Mouse (Mus musculus): Measurements from ENCODE around the gene Slc15a3.

Gene Slc15a3

DNA sequence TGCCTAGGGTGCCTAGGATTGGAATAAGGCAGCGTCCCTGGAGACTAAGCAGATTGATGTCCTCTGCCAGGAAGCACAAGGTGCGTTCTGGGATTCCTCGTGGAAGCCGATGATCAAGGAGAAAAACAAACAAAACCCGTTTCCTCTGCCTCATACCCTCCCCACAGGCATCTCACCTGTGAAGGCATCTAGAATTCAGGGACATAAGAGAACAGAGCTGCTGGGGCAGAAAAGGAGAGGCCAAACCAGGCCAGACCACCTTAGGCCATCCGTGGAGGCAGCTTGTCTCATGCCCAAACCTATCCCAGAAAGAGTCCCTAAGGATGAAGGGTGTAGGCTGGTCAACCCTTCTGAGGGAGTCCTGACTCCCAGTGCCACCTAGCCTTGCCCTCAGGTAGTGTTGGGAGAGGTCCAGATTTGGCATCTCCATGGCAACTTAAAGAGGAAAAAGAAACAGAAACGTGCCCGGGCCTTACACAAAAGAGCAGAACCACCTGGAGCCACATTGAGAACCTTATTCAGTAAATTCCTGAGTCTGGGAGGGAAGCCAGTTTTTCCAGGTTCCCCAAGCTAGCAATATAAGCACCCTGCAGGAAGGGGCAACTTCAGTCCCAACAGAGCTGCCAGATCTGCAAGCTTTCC is 30.5 kb downstream of the Slc15a3 start, which contains the start of gene Tmem132a:
Gene Tmem132a (minus strand): TSS at position 55 of the 642 bp plus-strand sequence.
- DNase-seq, result no peak

DNA sequence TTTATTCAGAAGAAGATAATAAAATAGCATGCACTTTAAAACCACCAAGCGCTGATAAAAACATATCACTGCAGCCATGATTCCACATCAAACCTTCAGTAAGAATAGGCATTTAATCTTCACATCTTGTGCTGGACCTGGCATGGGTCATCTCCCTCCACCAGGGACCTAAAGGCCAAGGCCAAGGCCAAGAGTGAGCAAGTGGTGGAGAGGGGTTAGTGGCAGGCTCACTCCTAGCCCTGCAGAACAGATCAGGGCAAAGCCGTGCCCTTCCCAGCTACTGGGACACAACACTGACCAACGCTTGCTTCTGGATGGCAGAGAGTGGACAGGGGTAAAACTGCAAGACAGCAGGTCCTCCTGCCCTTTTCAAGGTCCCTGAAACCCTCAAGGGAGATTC is 31.1 kb downstream of the Slc15a3 start:
- DNase-seq, result no peak

DNA sequence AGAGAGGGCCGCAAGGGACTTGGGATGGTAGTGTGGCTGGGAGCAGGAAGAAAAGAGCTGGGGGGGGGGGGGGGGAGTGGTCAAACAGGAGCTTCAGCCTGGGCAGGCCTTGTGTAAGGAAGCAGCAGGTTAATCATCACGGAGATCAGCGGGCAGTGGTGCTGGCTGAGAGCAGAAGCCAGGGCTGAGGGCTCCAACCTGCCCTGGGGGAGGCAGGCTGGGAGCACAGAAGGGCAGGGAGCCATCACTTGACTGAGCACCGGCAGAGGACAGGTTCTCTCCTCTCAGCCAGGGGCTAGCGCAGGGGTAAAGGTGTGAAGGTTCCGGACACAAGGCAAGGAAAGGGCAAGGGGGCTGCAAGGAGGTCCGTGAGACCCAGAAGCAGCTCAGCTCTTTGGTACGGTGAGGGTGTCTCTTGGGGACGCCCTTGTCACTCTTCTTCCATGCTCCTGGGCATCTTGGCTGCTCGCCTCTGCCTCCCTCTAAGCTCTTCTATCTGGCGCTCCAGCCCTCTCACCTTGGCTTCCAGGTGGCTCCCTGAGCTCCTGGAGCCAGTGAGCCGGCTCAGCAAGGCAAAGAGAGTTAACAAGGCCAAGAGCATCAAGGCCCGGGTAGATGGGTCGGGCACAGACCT is 31.9 kb downstream of the Slc15a3 start:
- DNase-seq, result no peak

DNA sequence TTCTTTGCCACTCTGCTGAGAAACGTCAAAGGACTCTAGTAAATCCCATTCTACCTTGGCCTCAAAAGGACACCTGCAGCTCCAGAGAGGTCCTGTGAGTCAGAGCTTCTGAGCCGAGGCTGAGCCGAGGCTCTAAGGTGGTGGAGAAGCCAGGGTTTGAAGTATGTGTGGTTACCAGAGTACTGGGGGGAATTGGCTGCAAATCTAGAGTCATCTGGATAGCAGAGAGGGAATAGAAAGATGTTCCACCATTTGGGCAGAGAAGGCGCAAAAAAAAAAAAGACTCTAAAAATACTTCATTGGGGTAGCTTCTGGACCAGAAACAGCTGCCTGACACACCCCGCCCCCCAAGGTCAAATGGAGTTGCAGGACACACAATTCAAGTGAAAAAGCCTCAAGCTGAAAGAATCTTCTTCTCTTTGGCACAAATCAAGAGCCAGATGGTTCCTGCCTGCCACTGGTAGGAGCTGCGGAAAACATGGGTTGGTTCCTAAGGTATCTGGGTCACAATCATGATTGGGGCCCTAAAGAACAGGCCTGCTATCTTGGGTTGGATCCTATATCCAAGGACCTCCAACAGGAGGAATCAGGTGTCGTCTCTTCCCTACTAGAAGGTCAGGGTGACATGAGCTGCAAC is 38.8 kb downstream of the Slc15a3 start:
- peak; percentile 46 for DNase-seq

DNA sequence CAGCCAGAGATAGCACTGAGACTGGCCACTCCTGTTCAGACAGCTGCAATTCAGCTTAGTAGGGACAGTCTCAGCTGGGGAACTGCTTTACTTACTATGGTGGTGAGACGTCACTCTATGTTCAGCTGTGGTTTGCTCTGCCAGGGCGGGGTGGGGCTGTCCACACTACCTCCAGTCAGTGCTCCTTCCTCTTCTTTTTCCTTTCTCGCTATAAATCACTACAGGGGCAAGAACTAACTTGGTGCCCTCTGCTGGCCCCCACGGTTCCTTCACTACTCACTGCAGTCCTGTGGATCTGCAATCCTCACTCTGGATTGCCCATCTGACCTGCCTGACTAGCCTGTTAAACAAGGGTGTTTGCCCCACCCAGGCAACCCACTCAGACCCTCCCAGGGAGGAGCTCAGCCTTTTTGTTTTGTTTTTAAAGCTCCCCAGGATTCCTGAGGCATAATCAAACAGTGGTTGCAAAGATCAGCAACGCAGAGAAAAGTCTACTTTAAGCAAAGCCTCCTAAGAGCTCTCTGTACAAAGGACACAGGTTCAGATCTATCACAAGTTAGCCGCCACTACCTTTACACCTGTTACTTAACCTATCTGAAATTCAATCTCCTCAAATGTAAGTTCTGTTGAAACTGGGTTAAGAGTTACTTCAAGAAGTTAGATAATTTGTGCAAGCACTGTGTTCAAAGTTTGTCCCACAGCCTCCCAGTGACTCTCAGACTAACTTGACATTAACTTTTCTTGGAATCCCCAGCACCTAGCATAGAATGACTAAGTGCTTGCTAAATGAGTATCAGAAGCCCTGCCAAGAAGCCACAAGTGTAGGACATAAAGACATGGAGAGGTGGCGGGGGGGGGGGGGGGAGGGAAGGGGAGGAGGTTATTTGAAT is 40.8 kb downstream of the Slc15a3 start:
- no peak for DNase-seq

DNA sequence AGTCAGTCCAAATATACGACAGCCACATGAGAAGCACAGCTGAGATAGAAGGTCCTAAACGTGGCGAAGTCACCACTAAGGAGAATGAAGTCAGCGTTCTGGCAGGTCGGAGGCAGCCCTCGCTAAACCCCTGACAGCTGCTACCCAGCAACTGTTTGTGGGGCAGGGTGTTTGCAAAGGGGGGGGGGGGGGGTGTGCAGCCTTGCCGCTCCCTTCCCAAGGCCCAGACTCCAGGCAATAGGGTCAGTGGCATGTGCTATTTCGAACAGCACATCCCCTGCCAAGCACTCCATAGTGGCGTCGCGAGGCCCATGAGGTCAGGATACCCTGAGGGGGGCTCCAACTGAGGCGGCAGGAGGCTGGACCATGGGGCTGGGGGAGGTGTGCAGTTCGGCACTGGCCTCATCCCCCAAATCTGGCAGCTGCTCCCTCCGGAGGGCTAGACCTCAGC is 41.5 kb downstream of the Slc15a3 start:
- no peak for DNase-seq

DNA sequence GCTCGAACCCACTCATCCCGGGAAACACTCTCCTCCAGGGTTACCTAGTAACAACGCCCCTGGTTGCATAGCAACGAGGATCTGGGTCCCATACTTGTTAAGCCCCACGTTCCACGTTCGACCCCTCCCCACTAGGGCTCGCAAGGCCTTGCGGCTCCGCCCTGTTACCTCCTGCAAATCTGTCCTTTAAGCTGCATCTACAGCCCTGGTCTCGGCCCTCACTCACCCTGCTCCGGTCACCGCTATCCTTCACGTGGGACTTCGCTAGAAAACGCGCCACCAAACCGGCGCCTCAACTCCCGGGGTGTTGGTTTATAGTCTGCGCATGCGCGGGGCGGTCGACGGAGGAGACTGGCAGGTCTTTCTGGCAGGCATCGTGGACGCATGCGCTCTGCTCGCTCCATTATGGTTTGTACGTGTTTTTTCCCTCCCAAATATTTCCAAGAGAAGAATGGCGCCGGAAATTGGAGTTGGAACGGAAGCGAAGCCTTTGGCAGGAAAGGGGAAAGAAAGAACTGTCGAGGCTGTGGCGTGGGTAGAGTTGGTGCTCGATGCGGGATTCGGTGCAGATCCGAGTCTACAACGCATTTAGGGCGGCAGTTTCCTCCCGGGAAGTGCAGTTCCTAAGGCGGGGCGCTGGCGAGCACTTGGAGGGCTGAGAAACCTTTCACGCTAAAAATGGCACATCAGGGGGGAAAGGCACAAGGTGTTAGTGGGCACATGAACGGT is 42.1 kb downstream of the Slc15a3 start, which contains the start of gene Tmem109:
Gene Tmem109 (minus strand): TSS at position 576 of the 729 bp plus-strand sequence.
- DNase-seq, result peak; percentile 95

DNA sequence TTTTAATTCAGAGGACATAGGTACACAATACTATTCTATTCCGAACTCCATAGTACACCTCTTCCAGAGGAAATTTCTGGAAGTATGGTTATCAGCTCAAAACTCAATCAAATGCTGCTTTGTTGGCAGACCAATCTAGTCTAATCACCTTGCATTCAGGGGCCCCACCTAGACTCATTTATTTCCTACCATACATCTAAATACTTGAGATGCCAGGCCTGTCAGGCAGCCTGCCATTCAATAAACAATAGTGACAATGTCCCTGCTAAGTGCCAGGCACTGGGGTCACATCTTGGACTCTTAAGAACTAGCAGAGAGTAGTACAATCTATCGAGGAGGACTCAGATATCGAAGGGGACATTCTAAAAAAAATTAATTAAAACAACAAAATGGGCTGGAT is 52.7 kb downstream of the Slc15a3 start:
- no peak for DNase-seq

DNA sequence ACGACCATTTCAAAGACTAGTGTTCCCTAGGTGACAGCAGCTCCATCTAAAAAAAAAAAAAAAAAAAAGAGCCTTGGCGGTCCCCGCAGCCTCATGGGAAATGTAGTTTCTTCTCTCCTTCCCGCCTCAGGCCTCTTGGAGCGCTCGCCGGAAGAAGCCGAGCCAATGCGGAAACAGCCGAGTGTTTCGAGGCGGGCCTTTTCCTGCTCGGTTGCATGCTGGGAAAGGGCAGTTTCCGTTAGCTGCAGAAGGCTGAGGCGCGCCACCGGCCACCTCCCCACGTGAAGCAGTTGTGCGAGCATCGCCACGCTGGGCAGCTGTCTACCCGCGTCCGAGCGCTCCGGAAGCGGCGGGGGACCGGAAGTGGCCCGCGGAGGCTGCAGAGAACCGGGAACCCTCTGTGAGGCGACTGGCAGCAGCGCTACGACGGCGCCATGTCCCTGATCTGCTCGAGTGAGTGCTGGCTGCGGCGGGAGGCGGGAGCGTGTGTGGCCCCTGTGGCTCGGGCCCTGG is 55.5 kb downstream of the Slc15a3 start, which contains the start of gene Prpf19:
Gene Prpf19 (plus strand): TSS at position 216 of the 513 bp plus-strand sequence.
- peak; percentile 99 for DNase-seq

DNA sequence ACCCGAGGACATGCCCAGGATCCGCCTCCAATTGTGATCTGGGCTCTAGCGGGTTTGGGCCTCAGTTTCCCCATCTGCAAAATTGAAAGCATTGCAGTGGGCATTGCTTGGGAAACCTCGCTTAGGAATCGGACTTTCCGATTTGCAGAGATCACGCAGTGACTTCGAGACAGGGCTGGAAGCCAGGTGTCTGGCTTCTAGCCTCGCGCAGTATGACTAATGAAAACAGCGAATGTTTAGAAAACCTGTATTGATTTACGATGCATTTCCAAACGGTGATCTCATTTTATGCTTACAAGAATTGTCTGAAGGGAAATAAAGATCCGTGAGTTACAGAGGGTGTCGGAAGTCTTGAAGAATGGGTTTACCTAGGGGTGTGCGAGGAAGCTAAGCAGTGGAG is 56.2 kb downstream of the Slc15a3 start:
- no peak for DNase-seq

DNA sequence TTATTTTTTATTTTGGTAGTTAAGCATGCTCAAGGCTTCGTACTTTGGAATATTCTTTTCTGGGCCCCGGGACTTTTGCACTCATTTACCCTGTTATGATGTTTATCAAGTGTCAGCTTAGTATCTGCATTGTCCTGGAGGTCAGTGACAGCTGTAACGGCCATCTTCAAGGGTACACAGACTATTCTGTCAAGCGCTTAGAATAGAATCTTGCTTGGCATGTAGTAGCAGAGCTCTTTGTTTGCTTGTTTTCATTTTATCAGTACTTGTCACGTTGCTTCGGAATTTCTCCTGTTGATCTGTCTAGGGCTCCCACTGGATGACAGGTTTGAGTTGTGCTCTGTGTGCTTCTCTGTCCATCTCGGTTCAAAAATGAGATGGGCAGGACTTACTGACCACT is 57.3 kb downstream of the Slc15a3 start:
- no peak for DNase-seq

DNA sequence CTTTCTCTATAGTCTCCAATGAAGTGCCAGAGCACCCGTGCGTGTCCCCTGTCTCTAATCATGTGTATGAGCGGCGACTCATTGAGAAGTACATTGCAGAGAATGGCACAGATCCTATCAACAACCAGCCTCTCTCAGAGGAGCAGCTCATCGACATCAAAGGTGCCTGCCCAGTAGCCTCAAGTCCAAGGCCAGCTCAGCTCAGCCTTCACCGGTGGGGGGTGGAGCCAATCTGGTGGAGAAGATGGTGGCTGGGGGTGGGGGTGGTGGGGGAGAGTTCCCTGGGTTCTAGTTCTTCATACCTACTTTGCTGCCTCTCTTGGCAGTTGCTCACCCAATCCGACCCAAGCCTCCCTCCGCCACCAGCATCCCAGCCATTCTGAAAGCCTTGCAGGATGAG is 58.0 kb downstream of the Slc15a3 start:
- DNase-seq, result no peak

DNA sequence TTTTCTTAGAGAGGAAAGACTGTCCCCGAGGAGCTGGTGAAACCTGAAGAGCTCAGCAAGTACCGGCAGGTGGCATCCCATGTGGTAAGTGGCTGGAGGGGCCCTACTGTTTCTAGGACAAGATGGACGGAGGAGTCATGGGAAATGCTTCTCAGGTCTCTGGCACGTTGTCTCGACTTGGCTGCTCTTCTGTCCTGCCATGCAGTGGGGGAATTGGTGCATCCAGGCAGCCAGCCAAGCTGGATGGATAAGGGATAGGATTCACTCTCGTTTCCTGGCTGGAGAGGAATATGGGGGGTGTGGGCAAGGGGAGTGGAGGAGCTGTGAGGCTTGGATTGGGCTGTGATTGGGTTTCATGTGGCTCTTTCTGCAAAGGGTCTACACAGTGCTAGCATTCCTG is 60.8 kb downstream of the Slc15a3 start:
- no peak for DNase-seq

DNA sequence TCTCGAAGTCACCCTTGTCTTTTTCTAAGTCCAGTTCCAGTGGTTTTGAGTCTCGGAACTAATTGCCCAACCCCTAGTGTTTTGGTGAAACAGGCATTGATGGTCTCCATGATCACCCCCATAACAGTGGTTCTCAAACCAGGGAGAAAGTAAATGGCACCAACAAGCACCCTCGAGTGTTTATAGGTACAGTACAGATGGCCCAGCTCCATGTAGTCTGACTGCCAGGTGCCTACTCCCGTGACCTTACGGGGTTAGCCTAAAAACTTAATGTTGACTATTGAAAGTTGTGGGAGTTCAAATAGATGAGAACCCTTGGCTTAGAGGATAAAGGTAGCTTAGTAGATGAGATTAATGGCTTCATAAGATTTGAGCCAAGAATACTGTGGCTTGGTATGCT is 61.5 kb downstream of the Slc15a3 start:
- DNase-seq, result no peak

DNA sequence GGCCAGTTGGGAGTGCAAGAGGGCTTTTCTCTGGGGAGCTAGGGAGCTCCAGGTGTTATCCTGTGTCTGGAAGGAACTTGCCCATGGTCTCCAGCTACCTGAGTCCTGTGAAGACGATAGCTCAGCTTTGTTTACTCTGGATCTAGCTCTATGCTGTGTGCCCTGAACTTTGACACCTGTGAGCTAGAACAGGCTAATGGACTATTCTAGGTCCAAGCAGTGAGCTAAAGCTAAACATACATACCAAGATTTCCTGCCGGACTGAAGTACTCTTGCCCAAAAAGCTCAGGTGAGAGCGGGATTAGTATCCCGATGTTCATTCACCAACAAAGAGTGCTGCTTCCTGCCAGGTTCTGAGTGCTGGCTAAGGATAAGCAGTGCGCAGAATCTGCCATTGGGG is 65.0 kb downstream of the Slc15a3 start:
- DNase-seq, result no peak

DNA sequence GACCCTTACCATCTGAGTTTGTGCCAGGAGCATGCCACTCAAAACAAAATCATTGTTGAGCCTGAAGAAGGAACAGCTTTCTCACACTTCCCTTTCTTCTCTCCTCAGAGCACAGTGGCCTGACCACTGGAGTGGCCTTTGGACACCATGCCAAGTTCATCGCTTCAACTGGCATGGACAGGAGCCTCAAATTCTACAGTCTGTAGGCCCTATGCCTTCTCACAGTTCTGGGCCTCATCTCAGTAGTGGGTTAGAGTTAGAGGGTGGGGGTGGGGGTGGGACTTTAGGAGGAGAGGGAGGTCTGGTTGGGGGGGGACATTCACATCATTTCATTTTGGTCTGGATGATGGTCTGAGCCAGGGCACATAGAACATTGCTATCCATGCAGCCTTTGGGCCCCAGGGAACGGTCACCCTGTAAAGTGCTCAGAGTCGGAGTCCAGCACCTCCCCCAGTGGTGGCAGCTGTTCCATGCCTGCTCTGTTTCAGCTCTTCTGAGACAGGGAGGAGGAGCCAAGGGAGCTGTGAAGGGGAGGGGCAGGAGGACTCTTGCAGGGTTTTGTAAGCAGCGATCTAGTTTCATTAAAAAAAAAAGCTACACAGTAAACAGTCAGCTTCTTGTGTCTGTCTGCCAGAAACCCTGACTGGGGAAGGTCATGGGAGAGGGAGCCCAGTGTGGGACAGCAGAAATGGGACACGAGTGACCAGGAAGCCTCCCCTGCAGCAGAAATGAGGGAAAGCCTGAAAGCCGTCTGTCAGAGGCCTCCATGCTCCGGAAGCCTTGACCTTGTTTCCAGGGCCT is 65.6 kb downstream of the Slc15a3 start:
- peak; percentile 78 for DNase-seq

DNA sequence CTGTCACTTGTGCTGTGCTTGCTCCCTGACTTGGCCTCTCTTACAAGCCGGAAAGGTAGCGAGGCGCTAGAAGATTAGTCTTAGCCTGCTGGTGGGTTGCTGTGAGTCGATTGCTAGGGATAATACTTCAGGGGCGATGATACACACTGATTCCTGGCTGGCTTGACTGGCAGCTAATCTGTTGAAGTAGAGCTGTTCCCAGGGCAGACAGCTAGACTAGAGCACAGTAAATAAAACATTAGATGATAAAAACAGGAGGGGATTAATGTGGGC is 66.1 kb downstream of the Slc15a3 start:
- DNase-seq, result no peak

DNA sequence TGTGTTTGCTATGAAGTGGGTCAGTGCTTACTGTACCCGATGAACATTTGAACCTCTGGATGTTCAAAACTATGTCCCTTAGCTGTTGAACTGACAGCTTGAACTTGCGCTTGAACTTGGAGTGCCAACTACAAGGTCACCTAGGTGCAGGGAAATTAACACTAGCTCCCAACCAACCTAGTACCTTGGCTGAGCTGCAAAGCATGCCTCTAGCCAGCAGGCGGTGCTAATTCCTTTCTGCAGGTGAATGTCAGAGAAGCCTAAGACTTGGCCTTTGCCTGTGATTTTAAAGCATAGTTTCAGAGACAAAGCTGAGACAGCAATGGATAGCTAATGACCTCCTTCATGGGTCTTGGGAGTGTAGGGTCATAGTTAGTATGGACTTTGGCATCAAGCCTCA is 68.4 kb downstream of the Slc15a3 start:
- peak; percentile 46 for DNase-seq

Data from right cerebral cortex, adult 18-20 months (tissue).